Mouse (Mus musculus) thymus, adult 2 months (tissue): ENCODE results near the gene Fis1. TPM values are rescaled to one million over a fixed set of nuclear protein-coding genes. Genes with fewer than 3 reads are reported as not detected.

ENCODE experiments used
- DNase-seq: peaks from one replicate; pipeline ENCODE4 v3.0.0; 2021
- H3K27ac ChIP-seq: fragments of 200-500 bp; 2 replicates; pipeline ENCODE4 v1.5.1; 2012; ENCODE audit warnings: low read length, control low read depth; ENCODE audit not compliant: control insufficient read depth, insufficient read depth
- H3K27me3 ChIP-seq: fragments of 200-500 bp; 2 replicates; pipeline ENCODE4 v1.6.1; 2012; ENCODE audit warnings: mild to moderate bottlenecking, low read length, moderate library complexity, mixed read lengths; ENCODE audit not compliant: control insufficient read depth, insufficient read depth
- H3K36me3 ChIP-seq: fragments of 200-500 bp; 2 replicates; pipeline ENCODE4 v1.6.1; 2012; ENCODE audit warnings: mild to moderate bottlenecking, low read length, moderate library complexity; ENCODE audit not compliant: control insufficient read depth, insufficient read depth
- H3K4me1 ChIP-seq: fragments of 200-500 bp; replicated peaks from 2 replicates; pipeline ENCODE4 v1.6.1; 2012; ENCODE audit warnings: low read length; ENCODE audit not compliant: control insufficient read depth, insufficient read depth
- H3K4me3 ChIP-seq: fragments of 200-500 bp; 2 replicates; pipeline ENCODE4 v1.5.1; 2012; ENCODE audit warnings: mild to moderate bottlenecking, low read length, control low read depth, moderate library complexity; ENCODE audit not compliant: control insufficient read depth, insufficient read depth
- CTCF ChIP-seq: fragments of 200-500 bp; IDR thresholded peaks from 2 replicates; pipeline ENCODE4 v1.5.1; 2012; ENCODE audit warnings: mild to moderate bottlenecking, control low read depth, low read length, moderate library complexity, borderline replicate concordance; ENCODE audit not compliant: control insufficient read depth, poor library complexity, insufficient read depth; ENCODE audit errors: extremely low read depth
- POLR2A ChIP-seq: fragments of 200-500 bp; IDR thresholded peaks from 2 replicates; pipeline ENCODE4 v1.6.1; 2012; ENCODE audit warnings: mild to moderate bottlenecking, low read length, control low read depth, moderate library complexity; ENCODE audit not compliant: control insufficient read depth, poor library complexity, insufficient read depth; ENCODE audit errors: extremely low read depth
- WGBS: fragments of 180-500 bp; shearing (Covaris S2); methylation state at CpG from one replicate; pipeline ENCODE4 v1.1.7; 2018; 5-methylcytosine and 5-hydroxymethylcytosine counted together
- polyA plus RNA-seq: library from polyadenylated mRNA; depleted of rRNA; stranded (reverse); fragments of >200 nt; gene quantifications from 2 replicates; pipeline ENCODE4 v1.2.3, GENCODE M21; 2012; rRNA removed

Fis1 gene
- polyA plus RNA-seq, 1 experiment = 214 TPM

- 85% methylated on average over 15 of the region's 15 CpGs for WGBS
- Histone ChIP-seq H3K36me3 (no peaks in the 10 kb centered on the region), H3K27ac (no peak overlapping the region), H3K4me1 (no peaks in the 10 kb centered on the region), H3K27me3 (no peaks in the 10 kb centered on the region), H3K4me3 (no peak overlapping the region)
- no peak for TF ChIP-seq POLR2A
- no peak for TF ChIP-seq CTCF
- DNase-seq = no peak
Measured at GRCm38 (mm10) chr5:137012401-137012950, 59.4 kb downstream of the Fis1 start.

Other genes starting within 250 kb of the Fis1 start
- gene Col26a1, start 70.1 kb upstream of the Fis1 start, polyA plus RNA-seq = 0.22 and 0.66 TPM in 2 replicates
- gene Ift22, start 45.1 kb upstream of the Fis1 start, polyA plus RNA-seq = 7.7 and 9.4 TPM in 2 replicates
- gene Cldn15, start 13.3 kb downstream of the Fis1 start, polyA plus RNA-seq = 3.8 and 9.4 TPM in 2 replicates
- gene Plod3, start 33.7 kb downstream of the Fis1 start, polyA plus RNA-seq = 40.8 and 41.9 TPM in 2 replicates
- gene Znhit1, start 34.7 kb downstream of the Fis1 start, polyA plus RNA-seq = 72.2 and 79.5 TPM in 2 replicates
- gene Vgf, start 73.1 kb downstream of the Fis1 start, polyA plus RNA-seq = 0.58 and 1.0 TPM in 2 replicates
- gene Ap1s1, start 92.9 kb downstream of the Fis1 start, polyA plus RNA-seq = 44.1 and 51.9 TPM in 2 replicates
- gene Serpine1, start 119.0 kb downstream of the Fis1 start, polyA plus RNA-seq = 3.1 and 4.1 TPM in 2 replicates
- gene Trim56, start 162.9 kb downstream of the Fis1 start, polyA plus RNA-seq = 49.3 and 55.8 TPM in 2 replicates
- gene Muc3, start 196.0 kb downstream of the Fis1 start, polyA plus RNA-seq = 0.52 and 0.86 TPM in 2 replicates